Mouse (Mus musculus) ovary, adult 18-20 months (tissue): ENCODE data around the gene Dock8.

Experiments
- DNase-seq: peaks from one replicate; pipeline ENCODE4 v3.0.0; 2022; ENCODE audit warnings: low spot score, mixed read lengths

The Dock8 gene

GRCm38 (mm10) chr19:25123031-25123430 lies 123.7 kb downstream of the Dock8 start:
- DNase-seq = no peak

- DNase-seq = no peak
Measured at GRCm38 (mm10) chr19:25123461-25123860, 124.1 kb downstream of the Dock8 start.

- no peak for DNase-seq
Measured at GRCm38 (mm10) chr19:25132322-25132721, 133.0 kb downstream of the Dock8 start.

DNA sequence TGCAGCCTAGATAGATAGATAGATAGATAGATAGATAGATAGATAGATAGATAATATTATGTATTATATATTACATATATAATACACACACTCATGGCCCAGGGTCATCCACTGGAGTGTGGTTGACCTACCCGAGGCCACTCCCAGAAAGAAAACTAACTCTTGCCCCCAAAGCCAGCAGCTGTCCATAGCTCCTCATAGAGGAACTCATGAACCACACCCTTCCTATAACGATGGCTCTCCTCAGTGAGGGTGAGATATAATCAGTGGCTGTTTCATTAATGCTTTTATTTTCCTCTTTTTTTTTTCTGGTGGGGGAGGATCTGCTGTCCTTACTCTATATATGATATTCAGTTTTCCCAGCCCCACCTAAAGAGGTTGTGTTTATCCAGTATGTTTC lies 134.6 kb downstream of the Dock8 start:
- DNase-seq = no peak

DNA sequence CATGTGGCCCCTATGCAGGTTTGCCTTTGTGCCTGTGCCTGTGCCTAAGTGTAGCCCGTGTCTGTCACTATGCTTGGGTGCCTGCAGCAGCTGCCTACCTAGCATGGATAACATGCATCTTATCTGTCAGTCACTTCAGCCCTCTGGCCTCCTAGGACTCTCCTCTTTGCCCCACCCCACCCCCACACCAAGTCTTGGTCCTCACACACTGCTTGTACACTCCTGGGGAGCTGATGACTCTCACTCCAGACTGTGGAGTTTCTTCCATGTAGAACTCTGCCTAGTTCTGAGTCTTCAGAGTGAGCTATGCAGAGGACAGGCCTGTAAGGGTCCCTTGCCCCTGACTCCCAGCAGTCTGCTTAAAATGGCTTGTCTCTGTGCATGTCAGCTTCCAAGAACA lies 136.8 kb downstream of the Dock8 start:
- no peak for DNase-seq

- peak; percentile 16 for DNase-seq
Measured at GRCm38 (mm10) chr19:25137907-25138820, 138.8 kb downstream of the Dock8 start.

GRCm38 (mm10) chr19:25144110-25145028 lies 145.0 kb downstream of the Dock8 start:
- DNase-seq = no peak

DNA sequence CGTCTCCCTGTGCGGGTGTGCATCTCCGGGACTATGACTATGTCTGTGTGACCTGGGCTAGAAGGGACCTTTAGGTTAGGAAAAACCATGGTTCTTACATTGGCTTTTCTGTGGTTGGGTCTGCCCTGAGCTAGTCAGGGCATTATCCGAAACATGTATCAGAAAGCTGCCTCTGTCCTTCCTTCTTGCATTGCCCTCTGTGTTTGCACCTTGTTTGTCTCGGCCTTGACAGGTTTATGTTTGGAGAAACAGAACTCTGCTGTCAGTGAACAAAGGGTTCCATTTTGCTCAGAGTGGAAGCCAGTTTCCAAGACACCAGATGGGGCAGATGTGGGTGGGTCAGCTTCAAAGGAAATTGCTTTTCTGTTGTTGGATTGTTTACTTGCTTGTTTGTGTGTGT lies 145.8 kb downstream of the Dock8 start:
- no peak for DNase-seq

- DNase-seq = no peak
Measured at GRCm38 (mm10) chr19:25146122-25146521, 146.8 kb downstream of the Dock8 start.

GRCm38 (mm10) chr19:25149788-25150187 lies 150.5 kb downstream of the Dock8 start:
- no peak for DNase-seq

GRCm38 (mm10) chr19:25154506-25155178 lies 155.3 kb downstream of the Dock8 start:
- no peak for DNase-seq

- no peak for DNase-seq
Measured at GRCm38 (mm10) chr19:25155250-25155649, 155.9 kb downstream of the Dock8 start.

DNA sequence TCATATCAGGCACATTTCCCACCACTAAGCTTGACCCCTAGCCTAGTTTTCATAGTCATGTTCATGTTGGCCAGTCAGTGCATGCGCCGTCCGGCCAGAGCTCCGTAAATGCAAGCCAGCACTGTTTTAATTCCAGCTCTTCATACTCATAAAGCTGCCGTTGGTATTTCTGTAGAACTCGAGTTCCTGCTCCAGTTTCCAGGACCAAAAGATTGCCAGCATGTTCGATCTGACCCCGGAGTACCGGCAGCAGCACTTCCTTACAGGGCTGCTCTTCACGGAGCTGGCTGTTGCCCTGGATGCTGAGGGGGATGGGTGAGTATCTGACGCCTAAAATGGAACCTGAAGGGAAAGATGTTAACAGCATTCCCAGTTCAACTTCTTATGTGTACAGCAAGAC lies 156.4 kb downstream of the Dock8 start:
- DNase-seq = no peak

DNA sequence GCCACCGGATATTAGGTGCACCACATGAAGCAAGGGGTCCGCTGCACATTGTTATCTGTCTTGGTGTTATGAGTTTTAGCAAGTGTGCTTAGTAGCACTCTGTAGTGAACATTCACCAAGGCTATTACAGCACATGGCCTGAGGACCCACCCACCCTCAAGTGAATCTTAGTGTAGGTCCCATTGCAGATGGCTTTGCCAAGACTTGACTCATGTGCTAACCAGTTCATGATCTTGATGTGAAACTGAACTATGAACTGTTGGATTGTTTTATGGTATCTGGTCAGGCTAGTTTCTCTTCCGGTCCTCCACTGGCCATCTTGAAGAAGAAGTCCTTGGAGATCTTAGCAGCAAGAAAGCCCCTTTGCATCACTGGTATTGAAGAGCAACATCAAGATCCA lies 162.9 kb downstream of the Dock8 start:
- DNase-seq = no peak

DNA sequence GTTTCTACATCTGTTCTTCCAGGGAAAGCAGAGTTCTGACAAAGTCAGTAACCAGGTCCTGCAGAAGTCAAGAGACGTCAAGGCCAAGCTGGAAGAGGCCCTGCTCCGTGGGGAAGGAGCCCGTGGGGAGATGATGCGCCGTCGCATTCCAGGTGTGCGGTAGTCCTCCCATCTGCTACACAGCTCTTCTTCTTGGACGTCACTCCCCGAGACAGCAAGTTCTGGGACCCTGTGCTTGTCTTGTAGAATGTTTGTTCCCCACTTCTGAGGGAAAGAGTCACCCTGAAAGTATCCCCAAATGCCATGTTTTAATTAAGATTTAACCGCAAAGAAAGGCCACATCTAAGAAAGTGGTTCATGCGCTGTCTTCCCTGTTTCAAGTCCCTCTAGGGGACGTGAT lies 164.1 kb downstream of the Dock8 start:
- no peak for DNase-seq

- no peak for DNase-seq
Measured at GRCm38 (mm10) chr19:25166412-25166811, 167.1 kb downstream of the Dock8 start.

DNA sequence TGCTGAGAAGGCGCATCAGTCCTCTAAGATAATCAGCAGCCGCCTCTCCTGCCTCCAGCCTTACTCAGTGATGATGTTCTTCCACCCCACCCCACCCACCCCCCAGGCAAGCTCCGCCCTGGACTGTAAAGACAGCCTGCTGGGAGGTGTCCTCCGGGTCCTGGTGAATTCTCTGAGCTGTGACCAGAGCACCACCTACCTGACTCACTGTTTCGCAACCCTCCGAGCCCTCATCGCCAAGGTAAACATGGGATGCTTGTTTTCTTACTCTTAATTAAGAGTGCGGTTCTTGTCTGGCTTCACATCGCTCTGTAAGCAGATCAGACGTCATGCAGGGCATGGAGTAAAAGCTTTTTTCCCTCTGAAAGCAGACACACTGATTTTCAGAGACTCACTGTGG lies 172.1 kb downstream of the Dock8 start:
- no peak for DNase-seq

GRCm38 (mm10) chr19:25176746-25177145 lies 177.4 kb downstream of the Dock8 start:
- DNase-seq = no peak

DNA sequence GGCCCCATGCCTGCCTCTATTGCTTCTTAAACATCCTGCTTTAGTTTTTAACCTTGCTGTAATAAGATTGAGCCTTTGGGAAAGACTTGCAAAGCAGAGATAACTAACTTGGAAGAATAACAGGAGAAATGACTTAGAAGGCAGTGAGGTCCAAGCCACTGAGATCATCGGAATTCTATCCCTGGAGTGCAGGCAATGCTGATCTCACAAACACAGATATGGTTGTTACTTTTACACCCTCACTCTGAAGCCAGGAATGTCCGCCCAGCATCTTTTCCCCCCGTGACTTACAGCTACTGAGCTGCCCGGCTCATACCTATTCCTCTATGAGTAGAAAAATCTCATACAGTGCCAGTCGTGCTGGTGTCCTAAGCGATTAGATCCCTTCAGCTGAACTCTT lies 180.7 kb downstream of the Dock8 start:
- no peak for DNase-seq

GRCm38 (mm10) chr19:25180547-25180946 lies 181.2 kb downstream of the Dock8 start:
- DNase-seq = no peak

GRCm38 (mm10) chr19:25184076-25184475 lies 184.7 kb downstream of the Dock8 start:
- DNase-seq = no peak

DNA sequence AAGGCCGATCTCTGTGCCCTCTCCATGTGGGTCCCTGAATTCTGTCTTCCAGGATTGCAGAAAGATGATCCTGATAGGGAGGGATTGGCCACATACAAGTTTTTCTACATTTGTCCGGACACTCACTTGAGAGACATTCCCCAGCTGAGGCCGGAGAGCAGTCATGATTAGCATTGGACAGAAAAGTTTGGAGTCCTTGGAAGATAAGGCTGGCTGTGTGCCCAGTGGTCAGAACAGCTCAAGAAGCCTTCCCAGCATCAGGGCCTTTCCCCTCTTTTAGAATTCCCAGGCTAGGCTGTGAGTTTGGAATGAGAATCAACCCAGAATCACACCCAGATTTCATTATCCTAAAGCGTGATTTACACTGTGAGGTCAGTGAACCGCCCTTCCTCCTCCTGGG lies 187.0 kb downstream of the Dock8 start:
- peak; percentile 82 for DNase-seq
